Mouse (Mus musculus) limb, embryonic 14.5 days (tissue): ENCODE results near the gene Hba-a1. TPM values are rescaled to one million over a fixed set of nuclear protein-coding genes. Genes with fewer than 3 reads are reported as not detected.

ENCODE experiments used
- ATAC-seq: fragments of 200-750 bp; cut with Nextera tagmentation; 2 replicates; pipeline ENCODE4 v1.8.0; 2017; ENCODE audit warnings: low read depth, moderate number of reproducible peaks, moderate TSS enrichment; ENCODE audit not compliant: low FRiP score
- DNase-seq: peaks from one replicate; pipeline ENCODE4 v3.0.0-alpha.2; 2015; ENCODE audit warnings: low spot score
- H3K27ac ChIP-seq: fragments of 300-500 bp; sonication (generic); replicated peaks from 2 replicates; pipeline ENCODE4 v1.5.1; 2014; ENCODE audit warnings: low read depth, mild to moderate bottlenecking, low read length, moderate library complexity, mixed read lengths
- H3K27me3 ChIP-seq: fragments of 300-500 bp; sonication (generic); 2 replicates; pipeline ENCODE4 v1.6.1; 2014; ENCODE audit warnings: low read length, mixed read lengths; ENCODE audit not compliant: control insufficient read depth, insufficient read depth
- H3K36me3 ChIP-seq: fragments of 300-500 bp; sonication (generic); 2 replicates; pipeline ENCODE4 v1.6.1; 2014; ENCODE audit warnings: mild to moderate bottlenecking, low read length, moderate library complexity, mixed read lengths; ENCODE audit not compliant: control insufficient read depth, insufficient read depth
- H3K4me1 ChIP-seq: fragments of 300-500 bp; sonication (generic); 2 replicates; pipeline ENCODE4 v1.6.1; 2014; ENCODE audit warnings: antibody characterized with exemption, low read length, mixed read lengths; ENCODE audit not compliant: control insufficient read depth, insufficient read depth
- H3K4me2 ChIP-seq: fragments of 300-500 bp; sonication (generic); replicated peaks from 2 replicates; pipeline ENCODE4 v1.6.1; 2014; ENCODE audit warnings: low read depth, mild to moderate bottlenecking, low read length, moderate library complexity; ENCODE audit not compliant: severe bottlenecking
- H3K4me3 ChIP-seq: fragments of 300-500 bp; sonication (generic); replicated peaks from 2 replicates; pipeline ENCODE4 v1.5.1; 2014; ENCODE audit warnings: low read length
- H3K9ac ChIP-seq: fragments of 300-500 bp; sonication (generic); 2 replicates; pipeline ENCODE4 v1.6.1; 2014; ENCODE audit warnings: mild to moderate bottlenecking, low read depth, low read length, moderate library complexity; ENCODE audit not compliant: severe bottlenecking
- H3K9me3 ChIP-seq: fragments of 300-500 bp; sonication (generic); 2 replicates; pipeline ENCODE4 v1.6.1; 2016; ENCODE audit warnings: low read length; ENCODE audit not compliant: control insufficient read depth
- POLR2A ChIP-seq: fragments of 200-500 bp; IDR thresholded peaks from 2 replicates; pipeline ENCODE4 v1.8.0; 2012; ENCODE audit warnings: inconsistent platforms, mild to moderate bottlenecking, moderate library complexity, borderline replicate concordance; ENCODE audit not compliant: insufficient read depth, insufficient read length; ENCODE audit errors: extremely low read depth
- WGBS: fragments of 180-500 bp; shearing (Covaris S2); extraction: QIAGEN DNeasy Blood & Tissue Kit; methylation state at CpG from one replicate; pipeline ENCODE4 v1.1.7; 2014; 5-methylcytosine and 5-hydroxymethylcytosine counted together
- polyA plus RNA-seq, 2 experiments: library from polyadenylated mRNA; depleted of rRNA in 1 of 2; stranded (reverse) in 1 of 2; unstranded in 1 of 2; fragments of >200 nt; fragmentation: Nextera tagmentation in 1 of 2; extraction: Ambion mirVana in 1 of 2; gene quantifications; 2 replicates each; pipeline versions ENCODE4 v1.2.1 to v1.2.3; 2012 to 2014

Hba-a1 gene
- polyA plus RNA-seq, 2 experiments, result 4,119 to 5,793 TPM

- 92% methylated on average over 1 of the region's 1 CpGs for WGBS
These were observed 20.1 kb downstream of the Hba-a1 start for GRCm38 (mm10) chr11:32303455-32303854.

GRCm38 (mm10) chr11:32307006-32307405 lies 23.7 kb downstream of the Hba-a1 start:
- ATAC-seq, result no peak
- no peak for DNase-seq
- H3K27me3 ChIP-seq, result no peaks in the 10 kb centered on the region
- H3K27ac ChIP-seq, result no peak overlapping the region
- no peaks in the 10 kb centered on the region for H3K4me1 ChIP-seq
- no peak overlapping the region for H3K9ac ChIP-seq
- no peak overlapping the region for H3K4me3 ChIP-seq
- no peak overlapping the region for H3K4me2 ChIP-seq
- TF ChIP-seq POLR2A, result no peak
- no peaks in the 10 kb centered on the region for H3K36me3 ChIP-seq
- H3K9me3 ChIP-seq, result no peaks in the 10 kb centered on the region
- 83% methylated on average over 1 of the region's 1 CpGs for WGBS

More at GRCm38 (mm10) chr11:32303455-32303854, 20.1 kb downstream of the Hba-a1 start:
- no peak for ATAC-seq
- no peaks in the 10 kb centered on the region for H3K27me3 ChIP-seq
- no peak overlapping the region for H3K4me3 ChIP-seq
- H3K9ac ChIP-seq, result no peak overlapping the region
- no peaks in the 10 kb centered on the region for H3K36me3 ChIP-seq
- DNase-seq, result no peak
- no peak overlapping the region for H3K4me2 ChIP-seq
- H3K4me1 ChIP-seq, result no peaks in the 10 kb centered on the region
- no peaks in the 10 kb centered on the region for H3K9me3 ChIP-seq
- no peak overlapping the region for H3K27ac ChIP-seq
- TF ChIP-seq POLR2A, result no peak

GRCm38 (mm10) chr11:32309446-32309845 lies 26.1 kb downstream of the Hba-a1 start:
- TF ChIP-seq POLR2A, result no peak
- Histone ChIP-seq H3K4me3 (no peak overlapping the region), H3K36me3 (no peaks in the 10 kb centered on the region), H3K27me3 (no peaks in the 10 kb centered on the region), H3K9me3 (no peaks in the 10 kb centered on the region), H3K4me2 (no peak overlapping the region), H3K9ac (no peak overlapping the region), H3K4me1 (no peaks in the 10 kb centered on the region), H3K27ac (no peak overlapping the region)
- DNase-seq, result no peak
- ATAC-seq, result no peak
- 53% methylated on average over 4 of the region's 4 CpGs for WGBS

- no peak for TF ChIP-seq POLR2A
- Histone ChIP-seq H3K27me3 (no peaks in the 10 kb centered on the region), H3K36me3 (no peaks in the 10 kb centered on the region), H3K27ac (no peak overlapping the region), H3K4me3 (no peak overlapping the region), H3K9ac (no peak overlapping the region), H3K4me1 (no peaks in the 10 kb centered on the region), H3K9me3 (no peaks in the 10 kb centered on the region), H3K4me2 (no peak overlapping the region)
- 80% methylated on average over 3 of the region's 3 CpGs for WGBS
- no peak for ATAC-seq
- no peak for DNase-seq
These were observed 26.6 kb downstream of the Hba-a1 start for GRCm38 (mm10) chr11:32309928-32310327.

- Histone ChIP-seq H3K4me3 (no peak overlapping the region), H3K27me3 (no peaks in the 10 kb centered on the region), H3K4me2 (no peak overlapping the region), H3K9ac (no peak overlapping the region), H3K36me3 (no peaks in the 10 kb centered on the region), H3K9me3 (no peaks in the 10 kb centered on the region), H3K4me1 (no peaks in the 10 kb centered on the region), H3K27ac (no peak overlapping the region)
- DNase-seq, result no peak
- 80% methylated on average over 3 of the region's 3 CpGs for WGBS
- no peak for TF ChIP-seq POLR2A
- no peak for ATAC-seq
These were observed 32.7 kb downstream of the Hba-a1 start for GRCm38 (mm10) chr11:32316009-32316408.
